Mouse (Mus musculus) CH12F3 (cell line): ENCODE data around the gene Olfr1230.

ENCODE experiments used
- in situ Hi-C: fragments of 300-500 bp; cut with MboI; formaldehyde crosslinking; loops from 2 replicates; pipeline ENCODE4 v1.14.3; 2020; ENCODE audit warnings: low sequenced_read_pairs

Olfr1230 gene

GRCm38 (mm10) chr2:89297168-89297567 lies at the start of gene Olfr1230:
Gene Olfr1230 (minus strand): TSS chr2:89297268.
- in situ Hi-C loops = no loop called here

GRCm38 (mm10) chr2:89342298-89342697 lies 45.2 kb upstream of the Olfr1230 start, which contains the start of gene Olfr1233:
Gene Olfr1233 (minus strand): TSS chr2:89342398.
- in situ Hi-C loops = no loop called here

GRCm38 (mm10) chr2:89329575-89329974 lies 32.5 kb upstream of the Olfr1230 start, which contains the start of gene Olfr1232:
Gene Olfr1232 (minus strand): TSS chr2:89329675.
- in situ Hi-C loops = no loop called here

GRCm38 (mm10) chr2:89306974-89307373 lies 9.9 kb upstream of the Olfr1230 start, which contains the start of gene Olfr1231:
Gene Olfr1231 (minus strand): TSS chr2:89307074.
- in situ Hi-C loops = no loop called here

GRCm38 (mm10) chr2:89287914-89288313 lies 9.2 kb downstream of the Olfr1230 start, which contains the start of gene Olfr1229:
Gene Olfr1229 (minus strand): TSS chr2:89288014.
- in situ Hi-C loops = no loop called here

- in situ Hi-C loops = no loop called here
Observed at GRCm38 (mm10) chr2:89253962-89254361, 43.1 kb downstream of the Olfr1230 start, which contains the start of gene Olfr1228. Gene Olfr1228 (minus strand): TSS chr2:89254062.
